Mouse (Mus musculus) bone marrow, adult 2 months (tissue): ENCODE measurements at regions not wholly inside any gene's neighbourhood (a gene's known extent, or its start where the extent isn't known, plus 50 kb on each side); places are given as distances from the start of the nearest gene placed in this dataset.

ENCODE experiments used
- CTCF ChIP-seq: fragments of 200-500 bp; IDR thresholded peaks from 2 replicates; pipeline ENCODE4 v1.5.1; 2011; ENCODE audit warnings: low read length, control low read depth; ENCODE audit not compliant: control insufficient read depth, insufficient read depth
- POLR2A ChIP-seq: fragments of 200-500 bp; IDR thresholded peaks from 2 replicates; pipeline ENCODE4 v1.6.1; 2011; ENCODE audit warnings: low read depth, mild to moderate bottlenecking, control low read depth, low read length, borderline replicate concordance; ENCODE audit not compliant: control insufficient read depth

DNA sequence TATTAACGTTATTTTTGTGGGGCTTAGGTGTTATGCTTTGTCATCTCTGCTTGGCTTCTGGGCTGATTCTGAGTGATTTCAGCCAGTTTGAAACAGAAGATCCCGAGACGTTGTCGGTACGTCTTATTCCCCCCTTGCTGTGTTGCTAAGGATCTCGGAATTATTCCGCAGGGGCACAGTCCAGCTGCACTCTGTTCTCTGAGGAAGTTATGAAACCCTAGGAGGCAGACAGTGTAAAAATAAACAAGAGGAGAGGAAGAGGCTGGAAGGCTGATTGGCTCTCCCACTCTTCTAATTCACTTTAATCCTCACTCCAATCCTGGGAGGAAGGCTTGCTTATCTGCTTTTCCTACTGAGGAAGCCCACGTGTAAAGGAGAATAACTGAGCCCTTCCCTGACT lies 325.3 kb upstream of the Trpc7 start:
- no peak for TF ChIP-seq CTCF
- no peak for TF ChIP-seq POLR2A
